Mouse (Mus musculus): ENCODE measurements at regions not wholly inside any gene's neighbourhood (a gene's known extent, or its start where the extent isn't known, plus 50 kb on each side); places are given as distances from the start of the nearest gene placed in this dataset.

DNA sequence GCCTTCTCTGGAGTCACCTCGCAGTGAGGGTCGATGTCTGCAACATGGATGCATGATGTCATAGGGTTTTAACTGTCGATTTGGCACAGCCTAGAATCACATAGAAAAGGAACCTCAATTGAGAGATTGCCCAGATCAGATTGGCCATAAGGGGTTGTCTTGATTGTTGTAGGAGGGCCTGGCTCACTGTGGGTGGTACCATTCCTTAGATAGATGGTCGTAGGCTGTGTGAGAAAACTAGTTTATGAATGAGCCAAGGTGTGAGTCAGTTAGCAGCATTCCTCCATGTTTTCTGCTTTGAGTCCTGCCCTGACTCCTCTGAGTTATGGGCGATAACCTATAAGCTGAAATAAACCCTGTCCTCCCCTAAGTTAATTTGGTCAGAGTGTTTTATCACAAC lies 343.9 kb downstream of the Phkb start:
- intact Hi-C loops (cut with DNase I) = no loop called here
- DNase-seq = no peak

GRCm38 (mm10) chr8:86180793-86181192 lies 340.0 kb downstream of the Phkb start:
- intact Hi-C loops (cut with DNase I) = no loop called here
- DNase-seq = no peak

- no peak for DNase-seq
- intact Hi-C loops (cut with DNase I) = no loop called here
Observed at GRCm38 (mm10) chr8:86170091-86170490, 329.3 kb downstream of the Phkb start.

DNA sequence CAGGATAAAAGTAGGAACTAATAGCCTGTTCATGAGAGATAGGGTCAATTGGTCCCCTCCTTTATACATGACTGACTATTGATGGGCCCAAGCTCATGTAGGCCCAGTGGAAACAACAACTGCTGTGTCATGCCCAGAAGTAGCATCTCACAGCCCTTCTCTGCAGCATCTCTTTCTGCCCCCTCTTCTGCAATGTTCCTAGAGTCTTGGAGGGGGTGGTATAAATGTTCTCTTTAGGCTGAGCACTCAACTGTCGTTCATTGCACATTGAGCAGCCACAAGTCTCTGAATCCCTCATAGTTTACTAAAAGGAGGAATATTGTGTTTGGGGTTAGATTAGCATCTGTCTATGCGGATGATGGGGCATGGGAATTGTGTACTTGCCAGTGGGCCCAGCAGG lies 324.1 kb downstream of the Phkb start:
- no peak for DNase-seq

GRCm38 (mm10) chr8:86159074-86159783 lies 318.5 kb downstream of the Phkb start:
- peak; percentile 5 for DNase-seq
- intact Hi-C loops (cut with DNase I) = no loop called here

More for the DNA sequence above, 324.1 kb downstream of the Phkb start:
- intact Hi-C loops (cut with DNase I) = no loop called here

GRCm38 (mm10) chr8:86147586-86147985 lies 306.8 kb downstream of the Phkb start:
- intact Hi-C loops (cut with DNase I) = no loop called here
- no peak for DNase-seq

DNA sequence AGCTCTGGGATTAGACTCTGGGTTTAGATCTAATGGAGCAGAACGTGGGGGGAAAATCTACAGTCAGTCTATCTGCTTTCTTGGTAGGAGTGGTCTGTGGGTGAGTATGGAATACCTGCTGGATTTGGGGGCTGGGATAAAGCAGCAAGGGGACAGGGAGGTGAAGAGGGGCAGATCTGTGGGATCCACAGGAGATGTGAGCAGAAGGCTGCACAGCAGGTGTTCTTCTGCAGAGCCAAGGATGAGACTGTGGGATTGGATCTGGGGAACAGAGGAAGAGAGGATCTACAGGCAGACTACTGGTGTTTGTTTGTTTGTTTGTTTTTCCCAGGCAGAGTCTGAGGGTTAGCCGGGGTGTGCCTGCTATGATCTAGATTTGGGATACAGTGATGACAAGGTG lies 284.5 kb downstream of the Phkb start:
- DNase-seq = peak; percentile 60
- intact Hi-C loops (cut with DNase I) = no loop called here

GRCm38 (mm10) chr8:86124655-86125054 lies 283.9 kb downstream of the Phkb start:
- intact Hi-C loops (cut with DNase I) = no loop called here
- no peak for DNase-seq

Measured in left cerebral cortex, postnatal 4 days (tissue).